Mouse (Mus musculus) lung, adult 2 months (tissue): ENCODE measurements around the gene Stk26.

Source experiments
- CTCF ChIP-seq: fragments of 200-500 bp; IDR thresholded peaks from 2 replicates; pipeline ENCODE4 v1.5.1; 2011; ENCODE audit warnings: mild to moderate bottlenecking, low read length, control low read depth; ENCODE audit not compliant: insufficient read depth
- POLR2A ChIP-seq: fragments of 200-500 bp; IDR thresholded peaks from 2 replicates; pipeline ENCODE4 v1.6.1; 2011; ENCODE audit warnings: low read depth, mild to moderate bottlenecking, control low read depth, low read length, borderline replicate concordance; ENCODE audit errors: extremely low read depth

DNA sequence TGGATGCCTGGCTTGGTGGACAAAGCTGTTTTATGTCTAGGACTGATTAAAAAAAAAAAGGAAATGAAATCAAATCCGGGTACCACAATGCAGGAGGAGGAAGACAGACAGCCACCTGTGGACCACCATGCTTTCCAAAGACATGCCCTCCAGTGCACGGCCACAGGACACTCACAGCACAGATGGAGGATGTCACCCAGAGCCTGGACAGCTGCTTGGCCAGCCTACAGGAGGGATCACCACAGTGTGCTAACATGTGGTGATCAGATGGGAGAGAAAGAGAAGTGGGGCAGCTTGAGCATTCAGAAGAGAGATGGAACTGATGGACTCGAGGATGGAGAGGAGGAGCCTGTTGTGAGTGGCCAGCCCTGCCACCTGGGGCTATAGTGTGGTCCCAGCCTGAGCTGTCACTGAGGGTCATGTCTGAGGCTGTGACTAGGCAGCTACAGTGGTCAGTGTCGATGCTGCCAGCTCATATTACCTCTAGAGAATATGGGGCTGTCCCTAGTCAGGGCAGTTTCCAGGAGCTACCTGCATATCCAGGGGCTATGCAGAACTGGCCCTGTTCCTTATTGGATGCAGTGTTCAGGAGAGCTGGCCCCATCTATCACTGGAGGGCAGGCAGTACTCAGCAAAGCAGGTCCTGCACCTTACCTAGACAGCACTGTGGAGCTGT, 47.7 kb upstream of the Stk26 start:
- TF ChIP-seq CTCF (no peak), POLR2A (no peak)
